Mouse (Mus musculus) ovary, adult 2 months (tissue): ENCODE data around the gene D10Jhu81e. TPM values are rescaled to one million over a fixed set of nuclear protein-coding genes. Genes with fewer than 3 reads are reported as not detected.

Experiments used
- polyA plus RNA-seq: library from polyadenylated mRNA; depleted of rRNA; stranded (reverse); fragments of >200 nt; gene quantifications from 2 replicates; pipeline ENCODE4 v1.2.3, GENCODE M21; 2012; rRNA removed

The D10Jhu81e gene
- 190 and 196 TPM in 2 replicates for polyA plus RNA-seq

GRCm38 (mm10) chr10:78169281-78170042 is at the start of gene D10Jhu81e:
D10Jhu81e (minus strand) TSS chr10:78169782.

GRCm38 (mm10) chr10:78184531-78185380 is 15.2 kb upstream of the D10Jhu81e start, which contains the start of gene Pwp2:
Pwp2 (minus strand) TSS chr10:78185149.

Other genes with a start within 250 kb of the D10Jhu81e start
- 1.5 and 1.6 TPM in 2 replicates for gene Trpm2, start 199.2 kb downstream of the D10Jhu81e start, polyA plus RNA-seq
- 104 and 111 TPM in 2 replicates for gene 1810043G02Rik, start 191.3 kb downstream of the D10Jhu81e start, polyA plus RNA-seq
- 168 and 197 TPM in 2 replicates for gene Pfkl, start 159.7 kb downstream of the D10Jhu81e start, polyA plus RNA-seq
- 2.7 and 3.3 TPM in 2 replicates for gene Dnmt3l, start 127.8 kb downstream of the D10Jhu81e start, polyA plus RNA-seq
- 3.6 TPM in 2 replicates for gene Aire, start 126.2 kb downstream of the D10Jhu81e start, polyA plus RNA-seq
- 29.7 and 41.0 TPM in 2 replicates for gene Icosl, start 100.5 kb downstream of the D10Jhu81e start, polyA plus RNA-seq
- 16.8 and 17.9 TPM in 2 replicates for gene Pwp2, start 15.4 kb upstream of the D10Jhu81e start, polyA plus RNA-seq
- 61.7 and 63.2 TPM in 2 replicates for gene Trappc10, start 74.9 kb upstream of the D10Jhu81e start, polyA plus RNA-seq
- 275 and 338 TPM in 2 replicates for gene Agpat3, start 182.7 kb upstream of the D10Jhu81e start, polyA plus RNA-seq
- 108 and 109 TPM in 2 replicates for gene Rrp1, start 243.3 kb upstream of the D10Jhu81e start, polyA plus RNA-seq